8 mouse cellular contexts compared by ENCODE assay signal in the genomic region with DNA sequence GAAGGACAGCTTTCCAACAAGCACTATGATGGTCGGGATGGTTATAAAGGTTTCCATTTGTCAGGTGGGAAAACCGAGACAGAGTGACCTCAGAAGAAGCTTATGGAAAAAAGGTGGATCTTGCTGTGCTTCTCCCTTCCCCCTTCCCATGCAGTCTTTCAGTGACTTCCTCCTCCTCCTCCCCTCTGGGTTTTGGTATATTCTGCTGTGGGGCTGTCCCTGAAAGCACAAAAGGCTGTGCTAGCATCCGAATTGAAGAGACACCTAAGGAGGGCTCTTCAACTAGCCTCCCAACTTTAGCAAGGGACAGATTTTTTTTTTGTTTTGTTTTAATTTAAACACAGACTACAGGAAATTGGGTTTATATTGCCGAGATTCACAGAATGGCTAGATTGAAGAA. TPM values are rescaled to one million over a fixed set of nuclear protein-coding genes. Genes with fewer than 3 reads are reported as not detected.
DNase-seq lines count a peak whose midpoint lies in the region; ATAC-seq and TF ChIP-seq lines count a peak whose summit lies in the region.

No protein-coding gene starts in this region.

- in situ Hi-C loops in CH12.LX (cut with MboI; ENCODE audit: low pct_ligation_motif_present, low pct_unique_long_range_greater_than_20kb, low sequenced_read_pairs) = no loop called here

- peaks cover 7% of the 10 kb centered on the region; the same call in 1 of the 2 replicates for H3K4me1 ChIP-seq in heart, embryonic 11.5 days (ENCODE audit: control insufficient read depth, insufficient read depth, low read length)
- peaks cover 17 to 60% of the 10 kb centered on the region in 2 experiments for H3K4me1 ChIP-seq in CH12.LX (ENCODE audit: control insufficient read depth in 1 of 2, insufficient read depth in 2 of 2)
- H3K4me1 ChIP-seq in forebrain, embryonic 15.5 days = peaks cover 47% of the 10 kb centered on the region
- peaks cover 10% of the 10 kb centered on the region; the same call in 1 of the 2 replicates for H3K4me1 ChIP-seq in liver, embryonic 15.5 days (replicated peaks)

- H3K27ac ChIP-seq in heart, embryonic 11.5 days (ENCODE audit: low read depth, low read length) = no peak overlapping the region
- peak overlapping the region; percentile 87 for H3K27ac ChIP-seq in CH12.LX (ENCODE audit: insufficient read depth, low read depth)
- H3K27ac ChIP-seq in forebrain, embryonic 15.5 days (replicated peaks) = no peak overlapping the region
- no peak overlapping the region for H3K27ac ChIP-seq in liver, embryonic 15.5 days (replicated peaks)

- H3K9ac ChIP-seq in heart, embryonic 11.5 days (ENCODE audit: low read depth, low read length) = no peak overlapping the region
- peak overlapping the region; percentile 43 for H3K9ac ChIP-seq in CH12.LX (ENCODE audit: insufficient read depth, low read depth)
- peak overlapping the region; percentile 81 for H3K9ac ChIP-seq in forebrain, embryonic 15.5 days (replicated peaks)
- no peak overlapping the region for H3K9ac ChIP-seq in liver, embryonic 15.5 days

- TF ChIP-seq POLR2A in CH12.LX (IDR thresholded peaks at IDR 0.05; ENCODE audit: low read depth, low read length) = peak; percentile 74

- no peak; the same call in 1 of the 2 replicates for TF ChIP-seq RAD21 in CH12.LX (IDR thresholded peaks at IDR 0.05; ENCODE audit: low read depth, low read length)

- DNase-seq in heart, postnatal 10 days = no peak
- DNase-seq in CH12.LX (ENCODE audit: extremely low read depth) = peak; percentile 86
- no peak for DNase-seq in layer of hippocampus, adult 11-12 months (ENCODE audit: low spot score)
- no peak for DNase-seq in frontal cortex, postnatal 14 days (ENCODE audit: low spot score in 2 of 2)
- no peak for DNase-seq in natural killer cell, adult 2 months (ENCODE audit: low spot score in 2 of 2)

- peak overlapping the region; percentile 94 for H3K4me2 ChIP-seq in heart, embryonic 11.5 days
- peak overlapping the region; percentile 60 for H3K4me2 ChIP-seq in CH12.LX (ENCODE audit: insufficient read depth, low read depth, poor library complexity, severe bottlenecking)
- peak overlapping the region; percentile 92 for H3K4me2 ChIP-seq in forebrain, embryonic 15.5 days (replicated peaks)
- peak overlapping the region; percentile 61; the same call in 1 of the 2 replicates for H3K4me2 ChIP-seq in liver, embryonic 15.5 days

- TF ChIP-seq EP300 in CH12.LX (IDR thresholded peaks at IDR 0.05; ENCODE audit: low read length) = no peak; the same call in 1 of the 2 replicates

- H3K4me3 ChIP-seq in heart, embryonic 11.5 days (ENCODE audit: low read depth, low read length) = peak overlapping the region; percentile 67
- peak overlapping the region; percentile 39 to 63 (median 51) for H3K4me3 ChIP-seq in CH12.LX (replicated peaks in 1 of 3; ENCODE audit: low read depth in 2 of 3, low read length in 2 of 3, poor library complexity in 1 of 3)
- peak overlapping the region; percentile 79 for H3K4me3 ChIP-seq in forebrain, embryonic 15.5 days
- H3K4me3 ChIP-seq in liver, embryonic 15.5 days (replicated peaks) = no peak overlapping the region

- 13% methylated on average over 4 of the region's 4 CpGs for WGBS in heart, embryonic 11.5 days (ENCODE audit: insufficient replicate concordance)
- WGBS in forebrain, embryonic 15.5 days = 13% methylated on average over 4 of the region's 4 CpGs
- WGBS in liver, embryonic 15.5 days (ENCODE audit: insufficient replicate concordance) = 7% methylated on average over 4 of the region's 4 CpGs

- peaks cover 26% of the 10 kb centered on the region for H3K27me3 ChIP-seq in heart, embryonic 11.5 days (ENCODE audit: control insufficient read depth, insufficient read depth, low read length)
- H3K27me3 ChIP-seq in CH12.LX (replicated peaks) = no peaks in the 10 kb centered on the region
- no peaks in the 10 kb centered on the region; the same call in 1 of the 2 replicates for H3K27me3 ChIP-seq in forebrain, embryonic 15.5 days
- H3K27me3 ChIP-seq in liver, embryonic 15.5 days = peaks cover 65% of the 10 kb centered on the region

- intact Hi-C loops in heart, postnatal 10 days (cut with DNase I) = no loop called here

- H3K9me3 ChIP-seq in heart, embryonic 11.5 days (replicated peaks; ENCODE audit: control insufficient read depth, low read length) = no peaks in the 10 kb centered on the region
- H3K9me3 ChIP-seq in CH12.LX (replicated peaks; ENCODE audit: low read length) = peaks cover 12% of the 10 kb centered on the region
- no peaks in the 10 kb centered on the region for H3K9me3 ChIP-seq in forebrain, embryonic 15.5 days
- H3K9me3 ChIP-seq in liver, embryonic 15.5 days (replicated peaks) = no peaks in the 10 kb centered on the region

- H3K79me2 ChIP-seq in CH12.LX (replicated peaks; ENCODE audit: control insufficient read depth, extremely low read depth, insufficient read depth, poor library complexity, severe bottlenecking) = peaks cover 10% of the 10 kb centered on the region

- H3K36me3 ChIP-seq in heart, embryonic 11.5 days (ENCODE audit: control insufficient read depth, insufficient read depth, low read length) = no peaks in the 10 kb centered on the region
- H3K36me3 ChIP-seq in CH12.LX (replicated peaks in 1 of 2; ENCODE audit: control insufficient read depth in 1 of 2, insufficient read depth in 1 of 2, low read length in 1 of 2) = no peaks in the 10 kb centered on the region
- H3K36me3 ChIP-seq in forebrain, embryonic 15.5 days = no peaks in the 10 kb centered on the region
- no peaks in the 10 kb centered on the region for H3K36me3 ChIP-seq in liver, embryonic 15.5 days (replicated peaks)

- dilution Hi-C loops in CH12.LX (cut with MboI; ENCODE audit: extremely low pct_ligation_motif_present, extremely low pct_unique_long_range_greater_than_20kb, low sequenced_read_pairs) = no loop called here

- no peak for ATAC-seq in heart, embryonic 11.5 days (replicated peaks; ENCODE audit: insufficient number of reproducible peaks, low FRiP score, low TSS enrichment)
- ATAC-seq in forebrain, embryonic 15.5 days (replicated peaks) = no peak
- no peak for ATAC-seq in liver, embryonic 15.5 days (ENCODE audit: insufficient read depth)

- TF ChIP-seq CTCF in CH12.LX (conservative IDR thresholded peaks at IDR 0.05 in 1 of 2, IDR thresholded peaks at IDR 0.05 in 1 of 2; ENCODE audit: low read depth in 2 of 2, low read length in 2 of 2) = no peak

TF ChIP-seq in CH12.LX, 34 proteins besides CTCF, POLR2A, EP300 and RAD21:
- TF ChIP-seq ETS1 (conservative IDR thresholded peaks at IDR 0.05; ENCODE audit: low read depth, low read length) = no peak; the same call in 1 of the 2 replicates
- TF ChIP-seq USF2 (conservative IDR thresholded peaks at IDR 0.05; ENCODE audit: low read depth, low read length) = no peak
- peak; percentile 80 for TF ChIP-seq ELF1 (IDR thresholded peaks at IDR 0.05; ENCODE audit: low read depth, low read length)
- TF ChIP-seq PAX5 (IDR thresholded peaks at IDR 0.05; ENCODE audit: low read length) = no peak
- no peak for TF ChIP-seq HCFC1 (IDR thresholded peaks at IDR 0.05; ENCODE audit: low read depth, low read length)
- no peak for TF ChIP-seq BHLHE40 (IDR thresholded peaks at IDR 0.05; ENCODE audit: low read depth, low read length)
- no peak for TF ChIP-seq JUND (conservative IDR thresholded peaks at IDR 0.05; ENCODE audit: low read depth, low read length)
- TF ChIP-seq MAZ (IDR thresholded peaks at IDR 0.05; ENCODE audit: low read depth, low read length) = no peak; the same call in 1 of the 2 replicates
- no peak; the same call in 1 of the 2 replicates for TF ChIP-seq ZMIZ1 (IDR thresholded peaks at IDR 0.05; ENCODE audit: low read depth, low read length)
- TF ChIP-seq TBP (conservative IDR thresholded peaks at IDR 0.05; ENCODE audit: low read depth, low read length) = peak; percentile 93
- no peak for TF ChIP-seq GABPA (IDR thresholded peaks at IDR 0.05; ENCODE audit: insufficient replicate concordance, low read depth, low read length)
- TF ChIP-seq NELFE (IDR thresholded peaks at IDR 0.05; ENCODE audit: low read depth, low read length) = peak; percentile 43; the same call in 1 of the 2 replicates
- TF ChIP-seq ZNF384 (IDR thresholded peaks at IDR 0.05; ENCODE audit: low read depth, low read length) = no peak; the same call in 1 of the 2 replicates
- no peak for TF ChIP-seq MAFK (IDR thresholded peaks at IDR 0.05; ENCODE audit: insufficient replicate concordance, low read length)
- TF ChIP-seq JUN (IDR thresholded peaks at IDR 0.05; ENCODE audit: insufficient read depth, low read depth, low read length) = no peak
- TF ChIP-seq E2F4 (IDR thresholded peaks at IDR 0.05; ENCODE audit: insufficient replicate concordance, low read depth, low read length) = no peak
- no peak for TF ChIP-seq ZC3H11A (IDR thresholded peaks at IDR 0.05; ENCODE audit: low read depth, low read length)
- TF ChIP-seq TCF12 (IDR thresholded peaks at IDR 0.05; ENCODE audit: low read depth, low read length) = no peak
- TF ChIP-seq MYC (IDR thresholded peaks at IDR 0.05; ENCODE audit: low read depth, low read length) = no peak
- TF ChIP-seq CHD1 (IDR thresholded peaks at IDR 0.05; ENCODE audit: low read depth, low read length) = peak; percentile 97
- no peak for TF ChIP-seq SMC3 (IDR thresholded peaks at IDR 0.05; ENCODE audit: low read depth, low read length)
- no peak for TF ChIP-seq KAT2A (IDR thresholded peaks at IDR 0.05; ENCODE audit: insufficient replicate concordance, low read length)
- TF ChIP-seq MAX (IDR thresholded peaks at IDR 0.05; ENCODE audit: low read length) = no peak
- TF ChIP-seq CHD2 (IDR thresholded peaks at IDR 0.05; ENCODE audit: low read length) = peak; percentile 57; the same call in 1 of the 2 replicates
- peak; percentile 77 for TF ChIP-seq POLR2AphosphoS2 (IDR thresholded peaks at IDR 0.05; ENCODE audit: low read depth, low read length)

RNA-seq across cellular contexts. Expression of gene Igsf9b, which starts 1.7 kb away (rescaled TPM):
- polyA plus RNA-seq in heart, embryonic 11.5 days (2014; fragmentation: Nextera tagmentation; extraction: Ambion mirVana) = 1.7 and 2.8 TPM in 2 replicates
- total RNA-seq in heart, postnatal 10 days (2021) = 1 to 10 TPM; 8.8 to 9.3 TPM
- total RNA-seq in CH12.LX (2012; rRNA removed) (7.4 and 12.4 TPM in 2 replicates), CH12.LX (2014; rRNA removed) (1.8 and 2.0 TPM in 2 replicates)
- polyA plus RNA-seq in CH12.LX (2012; ENCODE audit: insufficient read length, low read depth) = 4.5 and 5.2 TPM in 2 replicates
- polyA plus RNA-seq in forebrain, embryonic 15.5 days (2015; fragmentation: Nextera tagmentation; extraction: Ambion mirVana) = 12.6 and 12.8 TPM in 2 replicates
- polyA plus RNA-seq in liver, embryonic 15.5 days (2015; fragmentation: Nextera tagmentation; extraction: Ambion mirVana) = 0.05 and 0.06 TPM in 2 replicates

Comparison
In these comparisons a context has a peak if more than half of its experiments do, and no peak if none do; other contexts are left out.
1. H3K9ac ChIP-seq: peak in CH12.LX (single experiment) and forebrain, embryonic 15.5 days (single experiment); none in heart, embryonic 11.5 days (single experiment) and liver, embryonic 15.5 days (single experiment).
2. Peak in every context shown above with its lines, with median percentiles within 50 percentile points of each other: H3K4me2 ChIP-seq.